Mouse (Mus musculus) liver, adult 2 months (tissue): Measurements from ENCODE around the gene Rasl11a.

Source experiments
- CTCF ChIP-seq: fragments of 200-500 bp; IDR thresholded peaks from 2 replicates; pipeline ENCODE4 v1.5.1; 2011; ENCODE audit warnings: low read depth, low read length, control low read depth
- POLR2A ChIP-seq: fragments of 200-500 bp; IDR thresholded peaks from 2 replicates; pipeline ENCODE4 v1.6.1; 2011; ENCODE audit warnings: low read length, control low read depth; ENCODE audit not compliant: insufficient read depth; ENCODE audit errors: extremely low read depth

DNA sequence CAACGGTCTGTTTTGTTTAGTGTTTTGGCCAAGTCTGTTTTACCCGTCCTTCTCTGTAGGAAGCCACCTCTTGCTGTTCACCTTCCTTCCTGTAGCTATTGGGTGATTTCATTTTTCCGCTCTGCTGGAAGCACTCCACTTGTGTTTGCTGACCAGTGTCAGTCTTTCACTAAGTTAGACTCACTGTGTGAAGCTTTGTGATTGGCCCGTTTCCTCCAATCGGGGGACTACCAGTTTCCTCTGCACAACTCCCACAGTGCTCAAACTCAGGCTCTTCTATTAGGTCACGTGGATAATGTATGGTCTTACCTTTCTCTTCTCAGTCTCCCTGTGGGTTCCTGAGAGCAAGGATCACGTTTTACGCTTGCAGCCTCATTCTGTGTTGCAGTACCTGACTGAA lies 15.3 kb upstream of the Rasl11a start:
- TF ChIP-seq POLR2A = no peak
- TF ChIP-seq CTCF = no peak
